Mouse (Mus musculus) testis, postnatal 14 days (tissue): ENCODE measurements around the gene Mark1.
A peak's percentile ranks its signal among the peaks of the same experiment; 100 is the strongest.

Experiments
- DNase-seq: peaks from one replicate; pipeline ENCODE4 v3.0.0; 2021; ENCODE audit warnings: low spot score

Gene Mark1

DNA sequence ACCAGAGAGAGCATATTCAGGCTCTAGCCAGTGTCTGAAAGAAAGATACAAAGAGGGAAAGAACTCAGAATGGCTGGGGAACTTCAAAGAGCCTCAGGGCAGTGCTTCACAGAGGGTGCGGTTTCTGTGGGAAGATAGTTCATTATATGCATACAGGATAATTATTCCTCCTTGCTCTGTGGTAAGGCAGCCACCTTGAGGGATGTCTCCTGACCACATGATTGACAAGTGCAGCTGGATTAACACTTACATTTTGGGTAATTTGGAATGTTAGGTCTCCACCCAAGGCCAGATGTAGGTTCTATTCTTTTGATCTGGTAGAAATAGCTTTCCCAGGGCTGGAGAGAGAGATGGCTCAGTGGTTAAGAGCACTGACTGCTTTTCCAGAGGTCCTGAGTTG, 113.2 kb downstream of the Mark1 start:
- DNase-seq, result no peak

GRCm38 (mm10) chr1:184882281-184883268, 116.8 kb downstream of the Mark1 start, which contains the start of gene C130074G19Rik:
Gene C130074G19Rik, minus strand, starts transcription at chr1:184883218.
- no peak for DNase-seq

DNA sequence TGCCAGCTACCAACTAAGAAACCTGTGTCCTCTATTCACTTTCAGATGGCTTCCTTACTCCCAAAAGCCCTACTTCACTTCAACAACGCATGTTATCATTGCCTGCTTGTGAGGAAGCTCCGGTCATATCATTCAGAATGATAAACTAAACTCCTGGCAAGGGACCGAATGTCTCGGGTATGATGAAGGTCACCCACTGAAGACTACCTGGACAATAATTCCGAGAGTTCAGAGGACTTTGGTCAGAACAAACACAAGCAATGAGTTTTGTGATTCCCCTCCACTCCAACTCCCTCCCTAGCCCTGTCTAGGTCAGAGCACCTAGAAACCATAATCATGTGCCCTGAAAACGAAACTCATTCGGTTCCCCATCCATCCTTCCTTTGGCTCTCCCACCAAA, 117.5 kb downstream of the Mark1 start:
- no peak for DNase-seq

- DNase-seq, result no peak
Observed at GRCm38 (mm10) chr1:184881211-184881610, 118.2 kb downstream of the Mark1 start.

DNA sequence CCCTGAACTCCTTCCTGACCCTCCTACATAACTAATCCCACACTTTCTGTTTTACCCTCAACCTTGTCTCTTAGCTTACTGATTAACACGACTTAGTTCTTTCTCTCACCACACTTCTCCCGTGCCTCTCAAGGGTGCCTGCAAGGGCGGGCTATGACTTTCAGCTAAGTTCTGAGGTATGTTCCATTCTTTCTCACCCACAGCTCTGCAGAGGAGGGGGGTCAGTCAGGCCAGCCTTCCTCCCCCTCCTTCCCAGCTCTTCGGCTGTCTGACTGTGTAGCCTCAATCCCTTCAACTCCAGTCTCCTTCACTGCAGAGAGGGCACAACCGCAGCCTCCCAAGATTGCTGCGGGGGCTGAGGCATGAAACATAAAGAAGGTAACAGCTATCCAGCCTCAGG, 120.5 kb downstream of the Mark1 start:
- no peak for DNase-seq

DNA sequence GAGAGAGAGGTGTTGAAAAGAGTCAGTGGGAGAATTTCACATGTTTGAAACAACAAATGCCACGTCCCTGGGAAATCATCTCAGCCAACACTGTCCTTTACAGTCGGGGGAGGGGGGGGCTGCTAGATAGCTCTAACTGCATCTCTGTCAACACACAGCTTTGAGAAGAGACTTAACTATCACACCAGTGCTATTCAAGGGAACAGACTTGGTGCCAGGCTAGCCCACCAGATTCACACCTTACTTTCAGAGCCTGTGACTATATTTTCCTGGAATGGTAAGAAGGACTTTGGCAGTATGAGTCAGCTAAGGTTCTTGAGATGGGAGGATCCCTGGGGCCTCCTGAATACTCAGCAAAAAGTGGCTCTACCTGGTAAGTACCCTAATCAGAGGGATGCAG, 122.1 kb downstream of the Mark1 start:
- DNase-seq, result no peak

DNA sequence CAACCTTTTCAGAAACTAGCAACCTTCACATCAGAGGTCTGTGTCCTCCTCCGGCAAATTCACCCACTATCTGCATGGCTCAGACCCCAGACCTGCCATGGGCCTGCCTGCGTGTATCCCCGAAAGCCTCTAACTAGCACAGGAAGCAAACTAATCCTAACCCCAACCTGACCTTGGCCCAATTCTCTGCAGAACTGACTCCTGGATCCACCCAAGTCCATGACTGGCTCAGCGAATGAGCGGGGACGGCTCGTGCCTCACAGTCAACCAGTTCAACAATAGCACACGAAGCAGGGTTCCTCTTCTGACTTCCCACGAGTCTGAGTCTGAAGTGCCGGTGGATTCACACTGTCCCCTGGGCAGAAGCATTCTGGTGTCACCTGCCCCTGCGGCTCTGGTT, 125.5 kb downstream of the Mark1 start:
- no peak for DNase-seq

- no peak for DNase-seq
Observed at GRCm38 (mm10) chr1:184872069-184872819, 127.1 kb downstream of the Mark1 start.

- no peak for DNase-seq
Observed at GRCm38 (mm10) chr1:184871506-184871905, 127.9 kb downstream of the Mark1 start.

- DNase-seq, result no peak
Observed at GRCm38 (mm10) chr1:184870646-184871385, 128.6 kb downstream of the Mark1 start.

DNA sequence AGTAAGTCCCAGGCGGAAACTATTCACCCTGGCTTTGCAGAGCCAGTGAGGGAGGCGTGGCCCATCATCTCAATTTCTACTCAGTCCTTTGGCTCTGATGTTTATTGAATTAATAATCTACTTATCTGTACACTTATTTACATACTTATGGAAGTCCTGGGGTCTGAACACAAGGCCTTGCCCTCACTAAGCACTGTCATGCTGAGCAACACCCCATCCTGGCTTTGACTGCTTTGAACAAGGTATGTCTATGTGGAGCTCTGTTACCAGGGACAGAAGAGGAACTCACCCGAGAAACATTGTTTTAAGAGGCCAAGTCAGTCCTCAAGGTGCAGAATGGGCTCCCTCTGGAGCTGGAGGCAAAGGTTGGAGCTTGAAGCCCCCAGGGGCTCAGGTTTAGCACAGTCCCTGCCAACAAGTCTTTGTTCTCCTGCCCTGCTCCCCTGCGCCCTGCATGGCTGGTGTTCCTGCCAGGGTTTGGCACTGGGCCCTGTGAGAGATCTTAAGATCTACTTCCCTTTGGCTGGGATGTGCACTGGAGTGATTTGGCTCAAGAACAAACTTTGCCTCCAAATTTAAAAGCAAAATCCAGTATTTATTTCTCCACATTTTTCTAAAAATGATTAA, 129.3 kb downstream of the Mark1 start:
- peak; percentile 67 for DNase-seq

DNA sequence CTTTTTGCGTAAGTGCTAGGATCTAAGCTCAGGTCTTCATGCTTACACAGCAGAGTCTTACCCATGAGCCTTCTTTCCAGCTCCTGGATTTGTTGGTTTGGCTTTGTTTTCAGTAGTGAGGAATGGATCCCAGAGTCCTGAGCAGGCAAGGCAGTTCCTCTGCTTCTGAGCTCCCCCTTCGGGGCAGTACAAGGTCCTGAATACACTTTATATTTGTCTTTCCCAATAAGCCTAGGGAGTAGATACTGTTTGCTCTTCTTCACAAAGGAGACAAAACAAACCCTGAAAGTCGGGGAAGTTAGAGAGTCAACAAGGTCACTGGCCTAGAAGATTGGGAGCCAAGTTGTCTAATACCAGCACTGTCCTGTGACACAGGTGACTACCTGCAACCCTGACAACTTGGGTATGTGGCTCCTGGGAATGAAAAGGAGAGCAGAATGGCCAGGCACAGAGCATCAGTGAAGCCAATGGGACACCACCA, 131.7 kb downstream of the Mark1 start:
- no peak for DNase-seq

DNA sequence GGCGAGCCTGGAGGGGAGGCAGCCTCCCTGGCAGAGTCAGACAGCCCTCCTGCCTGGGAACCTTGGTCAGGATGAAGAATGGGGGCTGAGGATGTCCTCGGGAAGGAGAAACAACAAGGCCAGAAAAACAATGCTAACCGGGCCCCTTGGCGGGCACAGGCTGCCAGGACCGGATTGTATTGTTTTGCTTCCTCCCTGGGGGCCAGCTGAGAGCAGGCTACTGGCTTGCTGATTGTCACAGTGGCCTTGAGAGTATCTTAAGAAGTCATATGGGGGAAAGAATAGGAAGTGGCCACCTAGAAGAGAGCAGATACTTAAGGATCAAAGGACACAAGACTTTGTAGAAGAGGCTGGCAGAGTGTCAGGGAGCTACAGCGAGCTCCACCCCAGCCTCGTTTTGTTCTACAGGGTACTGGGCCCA, 135.0 kb downstream of the Mark1 start:
- no peak for DNase-seq

GRCm38 (mm10) chr1:184862636-184863035, 136.7 kb downstream of the Mark1 start:
- no peak for DNase-seq

GRCm38 (mm10) chr1:184861551-184861950, 137.8 kb downstream of the Mark1 start:
- no peak for DNase-seq

DNA sequence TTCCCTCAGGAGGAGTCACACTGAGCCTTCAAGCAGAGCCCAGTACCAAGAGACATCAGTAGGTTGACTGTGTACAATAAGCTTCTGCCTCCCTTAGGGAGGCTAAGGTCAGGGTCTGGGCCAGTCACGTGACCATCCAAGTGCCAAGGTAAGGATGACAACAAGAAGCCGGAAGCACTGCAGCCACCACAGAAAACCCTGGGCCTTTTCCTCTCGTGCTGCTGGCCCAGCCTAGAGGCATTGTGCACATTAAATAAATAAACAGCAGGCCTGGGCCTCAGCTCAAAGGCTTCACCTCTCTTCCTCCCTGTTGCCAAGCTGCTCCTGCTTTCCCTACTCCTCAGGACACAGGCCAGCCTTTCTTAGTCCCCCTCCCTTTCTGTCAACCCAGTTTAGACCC, 139.1 kb downstream of the Mark1 start:
- DNase-seq, result no peak

DNA sequence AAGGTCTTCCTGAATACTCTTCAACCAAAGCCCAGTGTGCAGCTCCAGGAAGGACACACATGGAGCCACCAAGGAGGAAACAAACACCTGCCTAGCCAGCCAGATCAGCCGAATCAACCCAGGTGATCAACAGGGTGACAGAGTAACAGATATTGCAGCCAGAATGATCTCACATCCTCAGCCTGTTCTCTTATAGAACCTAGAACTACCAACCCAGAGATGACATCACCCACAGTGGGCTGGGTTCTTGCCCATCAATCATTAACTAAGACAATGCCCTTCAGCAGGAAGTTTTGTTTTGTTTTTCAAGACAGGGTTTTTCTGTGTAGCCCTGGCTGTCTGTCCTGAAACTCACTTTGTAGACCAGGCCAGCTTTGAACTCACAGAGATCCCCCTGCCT, 141.1 kb downstream of the Mark1 start:
- DNase-seq, result no peak

- no peak for DNase-seq
Observed at GRCm38 (mm10) chr1:184857216-184857615, 142.2 kb downstream of the Mark1 start.

GRCm38 (mm10) chr1:184853922-184854321, 145.4 kb downstream of the Mark1 start:
- DNase-seq, result no peak

DNA sequence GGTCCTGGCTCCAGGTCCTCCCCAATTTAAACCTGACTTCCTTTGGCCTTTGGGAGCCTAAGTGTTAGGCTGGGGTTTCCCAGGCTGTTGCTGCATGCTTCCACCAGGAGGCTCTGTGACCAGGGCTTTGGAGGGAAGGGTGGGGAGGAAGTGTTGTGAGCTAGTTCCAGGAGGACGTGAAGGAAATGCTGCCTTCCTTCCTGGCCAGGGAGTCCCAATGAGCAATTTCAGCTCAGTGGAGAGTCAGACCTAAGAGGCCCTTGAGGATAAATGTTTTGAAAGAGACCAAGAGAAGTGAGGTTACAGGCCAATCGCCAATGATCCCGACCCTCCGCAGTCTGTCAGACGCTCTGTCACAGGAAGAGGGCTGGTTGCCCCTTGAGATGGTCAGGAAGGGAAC, 146.0 kb downstream of the Mark1 start:
- peak; percentile 56 for DNase-seq

- peak; percentile 75 for DNase-seq
Observed at GRCm38 (mm10) chr1:184851741-184852618, 147.4 kb downstream of the Mark1 start.
